Mouse (Mus musculus): ENCODE data around the gene Fgf11. TPM values are rescaled to one million over a fixed set of nuclear protein-coding genes. Genes with fewer than 3 reads are reported as not detected.

Fgf11 gene
- not detected in 2 replicates for total RNA-seq (2017)

DNA sequence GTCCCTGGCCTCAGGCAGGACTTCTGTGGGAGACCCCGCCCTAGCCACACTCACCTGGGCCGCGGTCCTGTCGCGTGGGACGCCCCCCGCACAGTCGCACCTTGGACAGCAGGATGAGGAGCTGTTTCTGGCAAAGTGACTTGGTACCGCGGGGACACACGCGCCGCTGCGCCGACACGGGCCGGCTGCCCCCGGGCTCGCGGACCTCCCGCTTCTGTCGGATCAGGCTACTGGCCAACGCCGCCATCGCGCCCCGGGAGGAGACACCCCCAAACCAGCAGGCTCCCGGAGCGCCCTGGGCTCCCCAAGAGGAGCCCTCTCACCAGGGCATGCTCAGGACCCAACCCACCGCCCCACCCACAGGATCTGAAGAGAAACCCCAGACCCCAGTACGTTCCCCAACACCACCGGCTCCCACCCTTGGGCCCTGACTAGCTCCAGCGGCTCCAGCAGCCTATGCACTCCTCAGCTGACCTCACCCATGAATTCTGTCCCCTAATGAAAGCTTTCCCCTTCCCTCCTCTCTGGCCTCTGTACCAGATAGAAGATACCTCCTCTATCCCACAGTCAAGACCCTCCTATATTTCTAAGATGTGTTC lies at the start of gene Fgf11:
Gene Fgf11 (minus strand): TSS at position 479 of the 599 bp plus-strand sequence.
- ATAC-seq (ENCODE audit: extremely low read depth, insufficient number of reproducible peaks, low FRiP score, poor library complexity, severe bottlenecking) = no peak

GRCm38 (mm10) chr11:69850754-69851153 lies 49.1 kb upstream of the Fgf11 start:
- no peak for ATAC-seq (ENCODE audit: extremely low read depth, insufficient number of reproducible peaks, low FRiP score, poor library complexity, severe bottlenecking)

DNA sequence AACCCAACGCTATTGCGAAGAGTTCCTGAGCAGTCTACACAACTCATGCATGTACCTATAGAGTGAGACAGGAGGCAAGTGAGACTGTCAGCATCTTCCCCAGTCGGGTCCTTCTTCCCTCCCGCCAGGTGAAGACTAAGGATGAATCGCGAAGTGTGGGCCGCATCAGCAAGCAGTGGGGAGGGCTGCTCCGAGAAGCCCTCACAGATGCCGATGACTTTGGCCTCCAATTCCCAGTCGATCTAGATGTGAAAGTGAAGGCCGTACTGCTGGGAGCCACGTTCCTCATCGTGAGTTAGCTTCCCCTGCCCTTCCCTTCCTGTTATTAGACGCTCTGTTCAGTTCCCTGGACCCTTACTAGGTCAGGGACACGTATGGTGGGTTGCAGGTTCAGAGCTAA lies 48.2 kb upstream of the Fgf11 start:
- no peak for ATAC-seq (ENCODE audit: extremely low read depth, insufficient number of reproducible peaks, low FRiP score, poor library complexity, severe bottlenecking)

DNA sequence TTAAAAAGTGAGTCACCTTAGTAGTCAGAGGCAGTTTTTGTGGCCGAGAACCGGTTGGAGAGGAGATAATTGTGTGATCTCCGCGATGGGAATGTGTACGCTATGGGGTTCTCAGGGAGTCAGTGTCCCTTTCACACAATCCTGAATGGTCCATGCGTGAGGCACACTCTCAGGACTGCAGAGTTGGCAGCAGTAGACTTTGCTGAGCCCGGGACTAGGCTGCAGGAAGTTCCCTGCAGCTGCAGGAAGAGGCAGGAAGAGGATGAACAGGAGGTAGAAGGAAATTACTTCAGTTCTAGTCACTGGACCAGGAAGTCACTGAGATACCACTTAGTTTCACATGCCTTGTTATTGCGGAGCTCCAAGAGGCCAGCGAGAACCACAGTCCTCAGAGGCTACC lies 47.5 kb upstream of the Fgf11 start:
- no peak for ATAC-seq (ENCODE audit: extremely low read depth, insufficient number of reproducible peaks, low FRiP score, poor library complexity, severe bottlenecking)

GRCm38 (mm10) chr11:69848021-69848420 lies 46.4 kb upstream of the Fgf11 start:
- ATAC-seq (ENCODE audit: extremely low read depth, insufficient number of reproducible peaks, low FRiP score, poor library complexity, severe bottlenecking) = no peak

GRCm38 (mm10) chr11:69846738-69847688 lies 45.4 kb upstream of the Fgf11 start:
- 0 out of 2 replicates have a peak, but pooled peaks have one; percentile 4 for ATAC-seq (ENCODE audit: extremely low read depth, insufficient number of reproducible peaks, low FRiP score, poor library complexity, severe bottlenecking)

GRCm38 (mm10) chr11:69846198-69846680 lies 44.6 kb upstream of the Fgf11 start, which contains the start of gene Plscr3:
Gene Plscr3 (plus strand): TSS chr11:69846376.
- ATAC-seq (ENCODE audit: extremely low read depth, insufficient number of reproducible peaks, low FRiP score, poor library complexity, severe bottlenecking) = peak; percentile 74

DNA sequence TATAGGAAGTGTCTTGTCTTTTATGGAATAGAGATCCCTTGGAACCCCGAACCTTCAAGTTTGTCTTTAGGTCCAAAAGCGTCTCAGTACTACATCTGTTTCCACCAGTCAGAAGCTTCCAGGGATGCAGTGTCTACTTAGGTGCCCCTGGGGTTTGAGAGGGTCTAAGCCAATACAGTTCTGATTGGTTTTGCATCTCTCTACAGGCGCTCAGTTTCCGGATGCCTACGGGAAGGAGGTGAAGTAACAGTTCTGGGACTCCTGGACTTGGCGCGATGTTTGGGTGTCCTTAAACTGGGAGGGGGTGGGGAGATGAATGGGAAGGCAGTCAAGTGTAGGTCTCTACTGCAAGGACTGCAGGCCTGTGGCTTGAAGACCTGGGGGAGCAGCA lies 37.1 kb upstream of the Fgf11 start:
- ATAC-seq (ENCODE audit: extremely low read depth, insufficient number of reproducible peaks, low FRiP score, poor library complexity, severe bottlenecking) = no peak

DNA sequence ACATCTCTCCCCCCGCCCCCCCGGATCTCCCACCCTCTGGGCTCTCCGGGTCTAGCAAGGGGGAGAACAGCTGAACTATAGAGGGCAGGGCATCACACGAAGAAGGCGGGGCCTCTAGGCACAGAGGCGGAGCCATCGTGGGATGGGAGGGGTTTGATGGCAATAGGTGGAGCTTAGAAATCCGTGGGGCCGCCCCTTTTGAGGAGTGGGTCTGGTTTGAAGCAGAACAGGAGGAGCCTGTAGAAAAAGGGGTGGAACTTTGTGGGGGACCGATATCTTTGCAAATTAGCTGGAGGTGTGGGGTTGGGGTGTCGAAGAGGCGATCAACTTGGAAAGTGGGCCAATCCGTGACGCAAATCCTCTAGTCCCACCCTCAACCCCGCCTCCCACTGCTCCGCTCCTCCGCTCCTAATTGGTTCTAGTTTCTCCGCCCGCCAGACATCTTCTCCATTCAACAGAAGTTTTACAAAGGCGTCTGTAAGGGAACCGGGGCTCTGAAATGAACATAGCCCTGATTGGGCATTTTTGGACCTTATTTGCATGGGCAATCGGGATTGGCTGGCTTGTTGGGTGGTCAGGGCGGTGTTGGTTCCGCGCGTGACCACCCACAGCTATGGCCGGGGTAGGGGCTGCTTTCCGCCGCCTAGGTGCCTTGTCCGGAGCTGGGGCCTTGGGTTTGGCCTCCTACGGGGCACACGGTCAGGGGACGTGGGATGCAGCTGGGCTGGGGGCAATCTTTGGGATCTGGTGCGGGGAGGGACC lies 36.5 kb upstream of the Fgf11 start, which contains the start of gene Tmem256:
Gene Tmem256 (plus strand): TSS at position 563 of the 762 bp plus-strand sequence.
- ATAC-seq (ENCODE audit: extremely low read depth, insufficient number of reproducible peaks, low FRiP score, poor library complexity, severe bottlenecking) = peak; percentile 83

DNA sequence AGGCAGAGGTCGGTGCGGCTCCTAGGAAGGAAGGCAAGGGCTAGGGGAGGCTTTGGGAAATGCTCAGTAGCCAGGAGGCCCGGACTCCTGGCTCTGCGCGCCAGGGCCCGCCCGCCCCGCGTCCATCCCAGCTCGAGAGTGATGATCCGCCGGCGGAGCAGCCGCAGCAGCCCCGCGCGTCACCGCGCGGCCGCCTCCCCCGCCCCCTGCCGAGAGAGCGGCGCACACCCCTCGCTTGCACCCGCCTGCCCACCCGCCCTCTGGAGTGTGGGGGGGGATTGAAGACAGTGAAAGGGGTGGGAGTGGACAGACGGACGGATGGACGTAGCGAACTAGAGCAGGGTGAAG lies 35.9 kb upstream of the Fgf11 start, which contains the start of gene Nlgn2:
Gene Nlgn2 (minus strand): TSS at position 181 of the 348 bp plus-strand sequence.
- no peak for ATAC-seq (ENCODE audit: extremely low read depth, insufficient number of reproducible peaks, low FRiP score, poor library complexity, severe bottlenecking)

GRCm38 (mm10) chr11:69836703-69837576 lies 35.3 kb upstream of the Fgf11 start:
- ATAC-seq (ENCODE audit: extremely low read depth, insufficient number of reproducible peaks, low FRiP score, poor library complexity, severe bottlenecking) = no peak

DNA sequence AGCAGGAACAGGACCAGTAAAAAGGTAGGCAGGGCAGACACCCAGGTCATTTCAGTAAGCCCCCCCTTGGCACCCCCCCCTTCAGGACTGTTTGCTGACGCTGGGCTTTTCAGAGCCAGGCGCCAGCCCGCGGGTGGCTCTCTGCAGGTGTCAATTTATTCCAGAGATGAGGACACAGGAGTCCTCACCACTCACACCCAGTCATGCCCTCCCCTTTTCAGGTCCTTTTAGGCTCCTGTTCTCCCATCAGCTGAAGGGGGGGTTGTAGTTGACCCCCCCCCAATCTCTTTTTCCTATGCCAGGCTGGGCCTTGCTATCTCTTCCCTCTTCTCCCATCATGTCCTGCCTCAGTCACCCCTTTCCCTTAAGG lies 34.3 kb upstream of the Fgf11 start:
- no peak for ATAC-seq (ENCODE audit: extremely low read depth, insufficient number of reproducible peaks, low FRiP score, poor library complexity, severe bottlenecking)

- no peak for ATAC-seq (ENCODE audit: extremely low read depth, insufficient number of reproducible peaks, low FRiP score, poor library complexity, severe bottlenecking)
Measured at GRCm38 (mm10) chr11:69835326-69835965, 33.8 kb upstream of the Fgf11 start.

DNA sequence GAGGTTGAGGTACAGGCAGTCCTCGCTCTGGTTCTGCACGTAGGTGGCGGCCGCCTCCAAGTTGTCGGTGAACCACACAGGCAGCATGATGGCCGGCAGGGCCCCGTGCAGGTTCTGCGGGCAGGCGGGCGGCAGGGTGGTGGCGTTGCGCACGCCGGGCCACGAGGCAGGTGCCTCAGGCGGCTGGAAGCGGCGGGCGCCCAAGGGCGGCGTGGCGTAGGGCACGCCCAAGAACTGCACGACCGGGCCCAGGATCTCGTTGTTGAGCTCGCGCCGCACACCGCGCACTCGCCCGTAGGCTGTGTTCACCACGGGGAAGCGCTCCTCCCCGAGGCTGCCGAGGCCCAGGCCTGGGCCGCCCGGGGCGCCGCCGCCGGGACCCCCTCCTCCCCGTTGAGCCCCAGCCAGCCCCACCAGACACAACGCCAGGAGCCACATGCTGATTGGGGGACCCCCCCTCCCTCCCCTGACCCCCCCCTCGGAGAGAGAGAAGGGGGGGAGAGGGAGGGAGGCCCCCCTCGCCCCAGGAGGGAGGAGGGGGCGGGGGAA lies 32.4 kb upstream of the Fgf11 start:
- ATAC-seq (ENCODE audit: extremely low read depth, insufficient number of reproducible peaks, low FRiP score, poor library complexity, severe bottlenecking) = no peak

DNA sequence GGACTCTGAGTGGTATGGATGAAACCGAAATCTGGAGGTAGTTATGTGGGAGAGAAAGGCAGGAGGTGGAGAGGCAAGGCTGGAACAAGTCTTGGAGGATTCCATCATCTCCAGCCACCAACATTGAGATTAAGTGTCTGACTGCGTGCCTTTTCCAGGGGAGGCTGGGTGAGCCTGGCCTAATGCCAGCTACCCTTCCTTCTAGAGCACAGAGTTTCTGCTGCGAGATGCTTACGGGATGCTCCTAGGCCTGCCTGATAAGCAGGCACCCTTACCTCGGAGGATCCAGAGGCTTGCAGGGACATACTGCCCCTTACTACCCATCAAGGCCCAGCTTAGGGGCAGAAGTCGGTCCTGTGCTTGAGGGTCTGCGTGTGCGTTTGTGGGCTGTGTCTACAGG lies 31.9 kb upstream of the Fgf11 start:
- no peak for ATAC-seq (ENCODE audit: extremely low read depth, insufficient number of reproducible peaks, low FRiP score, poor library complexity, severe bottlenecking)

GRCm38 (mm10) chr11:69828832-69829231 lies 27.2 kb upstream of the Fgf11 start:
- no peak for ATAC-seq (ENCODE audit: extremely low read depth, insufficient number of reproducible peaks, low FRiP score, poor library complexity, severe bottlenecking)

DNA sequence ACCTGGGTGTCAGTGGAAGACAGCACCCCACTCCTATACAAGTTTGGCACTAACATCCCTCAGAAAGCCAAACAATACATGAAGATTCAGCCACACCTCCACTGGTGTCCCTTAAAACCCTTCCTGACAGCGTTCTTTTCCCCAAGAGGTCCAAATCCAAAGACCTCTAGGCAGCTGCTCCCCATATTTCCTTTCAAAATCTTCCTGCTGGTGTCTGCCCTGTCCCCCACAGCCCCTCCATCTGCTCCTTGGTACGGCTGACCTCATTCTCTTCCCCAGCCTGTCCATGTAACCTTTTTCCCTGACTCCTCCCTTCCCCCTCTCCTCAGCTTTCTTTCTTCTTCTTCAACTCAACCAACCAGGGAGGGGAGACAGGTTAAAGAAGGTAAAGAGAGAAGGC lies 21.8 kb upstream of the Fgf11 start:
- ATAC-seq (ENCODE audit: extremely low read depth, insufficient number of reproducible peaks, low FRiP score, poor library complexity, severe bottlenecking) = no peak

- ATAC-seq (ENCODE audit: extremely low read depth, insufficient number of reproducible peaks, low FRiP score, poor library complexity, severe bottlenecking) = no peak
Measured at GRCm38 (mm10) chr11:69822080-69822479, 20.4 kb upstream of the Fgf11 start, which contains the start of gene Spem1. Gene Spem1 (minus strand): TSS chr11:69822180.

All from neutrophil, adult 5-6 weeks (primary cell).